Mouse (Mus musculus) lung, embryonic 16.5 days (tissue): ENCODE data around the gene Zfp324. TPM values are rescaled to one million over a fixed set of nuclear protein-coding genes. Genes with fewer than 3 reads are reported as not detected.
"Not testable (repeated sequence)": the region's sequence is repeated elsewhere in the genome, so short reads cannot be mapped to it uniquely, and the experiment has no call there.

Experiments
- ATAC-seq: fragments of 200-750 bp; cut with Nextera tagmentation; 2 replicates; pipeline ENCODE4 v1.8.0; 2017; ENCODE audit warnings: low read depth, mild to moderate bottlenecking, moderate library complexity
- H3K27ac ChIP-seq: fragments of 300-500 bp; sonication (generic); 2 replicates; pipeline ENCODE4 v1.5.1; 2014; ENCODE audit warnings: mild to moderate bottlenecking, control low read depth, low read length
- H3K27me3 ChIP-seq: fragments of 300-500 bp; sonication (generic); 2 replicates; pipeline ENCODE4 v1.6.1; 2014; ENCODE audit warnings: low read depth, low read length, mixed read lengths; ENCODE audit not compliant: control insufficient read depth, insufficient read depth
- H3K36me3 ChIP-seq: fragments of 300-500 bp; sonication (generic); 2 replicates; pipeline ENCODE4 v1.6.1; 2014; ENCODE audit warnings: low read length; ENCODE audit not compliant: control insufficient read depth, insufficient read depth
- H3K4me1 ChIP-seq: fragments of 300-500 bp; sonication (generic); replicated peaks from 2 replicates; pipeline ENCODE4 v1.6.1; 2014; ENCODE audit warnings: low read length, mixed read lengths; ENCODE audit not compliant: control insufficient read depth, insufficient read depth
- H3K4me2 ChIP-seq: fragments of 300-500 bp; sonication (generic); 2 replicates; pipeline ENCODE4 v1.6.1; 2014; ENCODE audit warnings: low read depth, low read length, control low read depth
- H3K4me3 ChIP-seq: fragments of 300-500 bp; sonication (generic); 2 replicates; pipeline ENCODE4 v1.5.1; 2014; ENCODE audit warnings: mild to moderate bottlenecking, low read length, control low read depth
- H3K9ac ChIP-seq: fragments of 300-500 bp; sonication (generic); 2 replicates; pipeline ENCODE4 v1.6.1; 2014; ENCODE audit warnings: low read length, control low read depth
- H3K9me3 ChIP-seq: fragments of 300-500 bp; sonication (generic); 2 replicates; pipeline ENCODE4 v1.6.1; 2016; ENCODE audit warnings: low read length; ENCODE audit not compliant: control insufficient read depth
- WGBS: fragments of 180-500 bp; shearing (Covaris S2); extraction: QIAGEN DNeasy Blood & Tissue Kit; methylation state at CpG from one replicate; pipeline ENCODE4 v1.1.7; 2014; 5-methylcytosine and 5-hydroxymethylcytosine counted together
- polyA plus RNA-seq: library from polyadenylated mRNA; unstranded; fragments of >200 nt; fragmentation: Nextera tagmentation; extraction: Ambion mirVana; gene quantifications from 2 replicates; pipeline ENCODE4 v1.2.1, GENCODE M21; 2015

The Zfp324 gene
- 9.7 and 10.6 TPM in 2 replicates for polyA plus RNA-seq

DNA sequence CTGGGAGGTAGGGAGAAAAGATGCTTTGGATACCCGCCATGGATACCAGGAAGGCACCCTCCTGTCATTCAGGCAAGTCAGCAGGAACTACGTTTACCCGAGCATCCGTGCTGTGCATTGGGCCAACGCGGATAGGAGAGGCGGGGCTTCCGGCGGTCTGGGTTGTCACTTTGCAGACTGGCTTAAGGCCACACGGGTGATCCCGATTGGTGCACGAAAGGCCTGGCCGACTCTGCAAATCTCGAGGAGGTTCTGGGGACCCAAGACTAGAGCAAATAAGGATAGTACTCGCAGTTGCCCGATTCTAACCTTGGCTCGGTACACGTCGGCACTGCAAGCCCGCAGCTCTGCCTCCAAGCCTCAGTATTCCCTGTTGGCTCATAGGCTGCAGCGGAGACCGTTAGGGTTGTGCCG is at the start of gene Zfp324:
Gene Zfp324, plus strand, starts transcription at position 161 of the 414 bp plus-strand sequence.
- Histone ChIP-seq H3K27ac (peak within 1 kb of the TSS; percentile 87), H3K4me2 (peak within 1 kb of the TSS; percentile 63), H3K4me3 (peak within 1 kb of the TSS; percentile 84), H3K9me3 (no peaks in the 10 kb centered on the region), H3K9ac (peak within 1 kb of the TSS; percentile 95), H3K27me3 (no peaks in the 10 kb centered on the region), H3K36me3 (peaks cover 15% of the 10 kb centered on the region), H3K4me1 (peaks cover 16% of the 10 kb centered on the region)
- peak; percentile 92 for ATAC-seq
- WGBS: 0% methylated on average over 23 of the region's 23 CpGs

DNA sequence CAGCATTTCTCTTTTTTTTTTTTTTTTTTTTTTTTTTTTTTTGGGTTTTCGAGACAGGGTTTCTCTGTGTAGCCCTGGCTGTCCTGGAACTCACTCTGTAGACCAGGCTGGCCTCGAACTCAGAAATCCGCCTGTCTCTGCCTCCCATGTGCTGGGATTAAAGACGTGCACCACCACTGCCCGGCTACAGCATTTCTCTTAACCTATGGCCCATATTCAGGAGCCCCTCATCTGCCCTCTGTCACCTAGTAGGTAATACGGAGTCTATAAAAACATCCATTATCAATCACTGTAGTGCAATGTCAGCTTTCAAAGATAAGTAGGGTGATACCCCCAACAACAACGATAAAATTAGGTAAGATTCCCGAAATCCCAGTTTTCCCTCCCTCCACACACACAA is 45.1 kb upstream of the Zfp324 start:
- not testable (repeated sequence) for H3K4me2 ChIP-seq, H3K27me3 ChIP-seq, H3K9ac ChIP-seq, H3K27ac ChIP-seq, ATAC-seq, H3K9me3 ChIP-seq, H3K4me3 ChIP-seq
- 72% methylated on average over 7 of the region's 8 CpGs for WGBS
- H3K36me3 ChIP-seq: peaks cover 21% of the 10 kb centered on the region
- peaks cover 13% of the 10 kb centered on the region for H3K4me1 ChIP-seq

DNA sequence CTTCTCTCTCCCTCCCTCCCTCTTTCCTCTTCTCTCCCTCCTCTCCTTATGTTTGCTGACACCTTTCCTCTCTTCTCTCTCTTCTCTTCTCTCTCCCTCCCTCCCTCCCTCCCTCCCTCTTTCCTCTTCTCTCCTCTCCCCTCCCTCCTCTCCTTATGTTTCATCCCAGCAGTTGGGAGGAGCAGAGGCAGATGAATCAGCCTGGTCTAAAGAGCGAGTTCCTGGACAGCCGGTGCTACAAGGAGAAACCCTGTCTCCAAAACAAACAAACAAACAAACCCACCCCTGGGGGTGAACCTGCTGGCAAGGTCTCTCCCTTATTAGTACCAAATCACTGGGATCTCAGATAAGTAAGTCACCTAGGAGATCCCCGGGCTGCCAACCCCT is 44.3 kb upstream of the Zfp324 start:
- Histone ChIP-seq H3K36me3 (peaks cover 29% of the 10 kb centered on the region), H3K27ac (peak overlapping the region; percentile 95), H3K27me3 (no peaks in the 10 kb centered on the region), H3K4me2 (peak overlapping the region; percentile 88), H3K9me3 (no peaks in the 10 kb centered on the region), H3K4me1 (peaks cover 13% of the 10 kb centered on the region), H3K4me3 (peak overlapping the region; percentile 100), H3K9ac (peak overlapping the region; percentile 91)
- peak; percentile 15; the same call in 1 of the 2 replicates for ATAC-seq
- 2% methylated on average over 3 of the region's 3 CpGs for WGBS

DNA sequence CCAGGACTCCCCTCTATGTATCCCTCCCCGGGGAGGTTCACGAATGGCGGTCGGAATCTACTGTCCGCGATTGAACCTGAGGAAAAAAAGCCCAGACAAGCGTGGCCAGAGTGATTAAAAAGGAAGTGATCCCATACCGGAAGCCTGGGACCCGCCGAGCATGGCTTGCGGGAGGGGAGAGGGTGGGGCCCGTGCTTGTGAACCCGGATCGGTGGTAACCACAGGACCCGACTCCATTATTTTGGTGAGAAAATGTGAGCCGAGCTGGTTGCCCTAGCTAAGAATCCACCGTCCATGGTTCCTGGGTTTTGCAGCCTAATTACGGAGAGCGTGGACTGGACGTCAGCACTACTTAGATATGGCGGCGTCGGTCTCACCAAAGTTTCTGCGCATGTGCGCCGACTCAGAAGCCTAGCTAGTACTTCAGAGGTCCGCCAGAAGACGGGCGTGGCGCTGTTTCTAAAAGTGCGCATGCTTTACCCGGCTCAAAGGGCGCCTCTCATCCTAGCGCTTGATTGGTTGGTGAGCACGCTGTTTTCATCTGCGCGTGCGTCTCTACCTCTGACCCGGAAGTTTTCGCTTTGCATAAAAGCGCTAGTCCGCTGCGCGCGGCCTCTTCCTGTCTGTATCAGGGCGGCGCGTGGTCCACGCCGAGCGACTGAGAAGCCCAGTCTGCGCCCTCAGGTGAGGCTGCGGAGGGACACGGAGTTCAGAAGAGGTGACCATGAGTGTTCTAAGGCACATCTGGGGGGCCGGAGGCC is 43.8 kb upstream of the Zfp324 start, which contains the start of gene Rps5:
Gene Rps5, plus strand, starts transcription at position 586 of the 761 bp plus-strand sequence.
- H3K27me3 ChIP-seq: no peaks in the 10 kb centered on the region
- H3K4me1 ChIP-seq: peaks cover 13% of the 10 kb centered on the region
- peak within 1 kb of the TSS; percentile 96 for H3K9ac ChIP-seq
- H3K4me2 ChIP-seq: peak within 1 kb of the TSS; percentile 93
- peaks cover 35% of the 10 kb centered on the region for H3K36me3 ChIP-seq
- H3K9me3 ChIP-seq: no peaks in the 10 kb centered on the region
- H3K4me3 ChIP-seq: peak within 1 kb of the TSS; percentile 100
- H3K27ac ChIP-seq: peak within 1 kb of the TSS; percentile 95
- peak; percentile 99 for ATAC-seq
- WGBS: under 1% methylated on average over 55 of the region's 55 CpGs

DNA sequence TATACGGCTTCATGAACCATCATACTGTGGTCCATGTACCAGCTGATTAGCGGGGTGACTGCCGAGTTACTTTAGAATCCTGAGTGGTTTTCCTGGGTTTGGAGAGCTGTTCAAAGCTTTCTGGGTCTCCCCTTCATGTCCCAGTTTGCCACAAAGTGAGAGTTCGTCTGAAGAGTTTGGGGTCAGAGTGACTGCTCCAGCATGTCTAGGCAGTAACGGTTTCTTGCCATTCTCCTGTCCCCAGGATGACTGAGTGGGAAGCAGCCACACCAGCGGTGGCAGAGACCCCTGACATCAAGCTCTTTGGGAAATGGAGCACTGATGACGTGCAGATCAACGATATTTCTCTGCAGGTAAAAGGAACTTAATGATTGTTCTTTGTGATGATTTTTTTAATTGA is 42.9 kb upstream of the Zfp324 start:
- no peaks in the 10 kb centered on the region for H3K9me3 ChIP-seq
- peak overlapping the region; percentile 96 for H3K9ac ChIP-seq
- peak overlapping the region; percentile 93 for H3K4me2 ChIP-seq
- peaks cover 36% of the 10 kb centered on the region for H3K36me3 ChIP-seq
- ATAC-seq: no peak
- peak overlapping the region; percentile 100 for H3K4me3 ChIP-seq
- no peak overlapping the region for H3K27ac ChIP-seq
- WGBS: 2% methylated on average over 8 of the region's 8 CpGs
- no peaks in the 10 kb centered on the region for H3K27me3 ChIP-seq
- peaks cover 20% of the 10 kb centered on the region for H3K4me1 ChIP-seq

DNA sequence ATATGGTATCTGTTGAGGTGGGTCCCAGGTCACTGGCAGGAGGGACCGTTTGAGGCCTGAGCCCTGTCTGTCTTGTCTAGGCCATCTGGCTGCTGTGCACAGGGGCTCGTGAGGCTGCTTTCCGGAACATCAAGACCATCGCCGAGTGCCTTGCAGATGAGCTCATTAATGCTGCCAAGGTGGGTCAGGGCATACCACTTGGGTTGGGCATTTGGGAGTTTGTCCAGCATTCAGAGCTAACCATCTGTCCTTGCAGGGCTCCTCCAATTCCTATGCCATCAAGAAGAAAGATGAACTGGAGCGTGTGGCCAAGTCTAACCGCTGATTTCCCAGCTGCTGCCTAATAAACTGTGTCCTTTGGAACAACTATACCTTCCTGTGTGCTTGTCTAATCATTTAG is 39.3 kb upstream of the Zfp324 start:
- Histone ChIP-seq H3K36me3 (peaks cover 36% of the 10 kb centered on the region), H3K9ac (no peak overlapping the region), H3K4me1 (peaks cover 24% of the 10 kb centered on the region), H3K4me3 (no peak overlapping the region), H3K27ac (no peak overlapping the region), H3K9me3 (no peaks in the 10 kb centered on the region), H3K27me3 (no peaks in the 10 kb centered on the region), H3K4me2 (no peak overlapping the region)
- 74% methylated on average over 7 of the region's 7 CpGs for WGBS
- ATAC-seq: no peak

DNA sequence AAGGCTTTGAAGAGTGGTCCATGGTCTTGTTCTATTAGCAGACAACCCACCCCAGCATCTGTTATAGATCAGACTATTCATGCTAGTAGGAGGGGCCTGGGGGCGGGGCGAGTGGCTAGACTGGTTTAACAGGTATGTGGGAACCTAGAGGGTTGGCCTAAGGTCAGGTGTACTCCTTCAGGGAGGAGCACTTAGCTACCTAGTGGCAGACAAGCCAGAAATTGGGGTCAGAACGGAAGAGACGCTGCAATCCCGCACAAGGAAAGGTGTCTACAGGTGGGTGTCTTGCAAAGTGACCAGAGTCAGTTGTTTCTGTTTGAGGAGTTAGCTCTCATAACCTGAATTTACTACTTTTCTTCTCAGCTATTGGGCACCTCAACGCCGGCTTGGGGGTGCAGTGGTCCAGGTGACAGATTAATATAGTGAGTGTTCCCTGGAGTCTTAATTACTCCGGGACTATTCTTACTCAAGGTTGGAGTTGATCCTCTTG is 38.4 kb upstream of the Zfp324 start, which contains the start of gene Rnf225:
Gene Rnf225, plus strand, starts transcription at position 226 of the 490 bp plus-strand sequence.
- Histone ChIP-seq H3K9ac (peak within 1 kb of the TSS; percentile 66), H3K9me3 (no peaks in the 10 kb centered on the region), H3K27ac (no peak within 1 kb of the TSS), H3K4me3 (peak within 1 kb of the TSS; percentile 43), H3K27me3 (no peaks in the 10 kb centered on the region), H3K36me3 (peaks cover 36% of the 10 kb centered on the region), H3K4me1 (peaks cover 24% of the 10 kb centered on the region), H3K4me2 (peak within 1 kb of the TSS; percentile 71)
- peak; percentile 59 for ATAC-seq
- WGBS: 19% methylated on average over 8 of the region's 8 CpGs

DNA sequence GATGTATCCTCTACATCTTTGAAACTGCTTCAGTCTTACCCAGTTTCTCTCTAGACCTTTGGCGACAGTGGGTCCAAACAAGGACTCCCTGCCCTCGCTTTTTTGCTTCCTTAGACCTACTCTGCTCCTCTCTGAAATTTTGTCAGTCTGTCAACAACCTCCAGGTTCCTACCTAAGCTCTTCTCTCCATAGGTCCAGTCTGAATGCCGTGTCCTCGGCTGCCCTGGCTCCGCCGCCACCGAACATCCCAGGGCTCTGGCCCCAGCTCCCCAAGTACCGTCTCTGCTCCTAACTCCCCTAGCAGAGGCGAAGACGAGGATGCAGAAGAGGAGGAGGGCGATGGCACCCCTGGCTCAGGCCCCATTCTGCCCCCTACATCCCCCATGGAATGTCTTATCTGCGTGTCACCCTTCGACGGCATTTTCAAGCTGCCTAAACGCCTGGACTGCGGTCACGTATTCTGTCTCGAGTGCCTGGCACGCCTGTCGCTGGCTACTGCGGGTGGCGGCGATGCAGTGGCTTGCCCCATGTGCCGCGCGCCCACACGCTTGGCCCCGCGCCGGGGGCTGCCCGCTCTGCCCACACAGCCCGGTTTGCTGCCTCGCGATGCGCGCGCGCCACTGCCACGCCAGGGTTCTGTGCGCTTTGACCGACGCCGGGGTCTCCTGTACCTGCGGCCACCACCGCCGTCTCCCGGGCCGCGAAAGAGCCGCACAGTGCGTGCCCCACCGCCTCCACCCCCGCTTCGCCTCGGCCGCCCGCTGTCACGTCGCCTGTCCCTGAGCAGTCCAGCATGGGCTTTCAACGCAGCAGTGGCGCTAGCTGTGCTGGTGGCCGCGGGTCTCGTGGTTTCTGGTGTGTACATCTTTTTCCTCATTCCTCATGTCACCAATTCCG is 37.7 kb upstream of the Zfp324 start:
- no peaks in the 10 kb centered on the region for H3K9me3 ChIP-seq
- WGBS: 4% methylated on average over 65 of the region's 65 CpGs
- peak overlapping the region; percentile 43 for H3K4me3 ChIP-seq
- H3K27me3 ChIP-seq: no peaks in the 10 kb centered on the region
- H3K4me1 ChIP-seq: peaks cover 21% of the 10 kb centered on the region
- H3K36me3 ChIP-seq: peaks cover 36% of the 10 kb centered on the region
- H3K4me2 ChIP-seq: peak overlapping the region; percentile 71
- ATAC-seq: peak; percentile 61
- H3K9ac ChIP-seq: peak overlapping the region; percentile 66
- H3K27ac ChIP-seq: no peak overlapping the region
